Mouse (Mus musculus) C2C12 (cell line): Measurements from ENCODE around the gene Rcan2. TPM values are rescaled to one million over a fixed set of nuclear protein-coding genes. Genes with fewer than 3 reads are reported as not detected.
A peak's percentile ranks its signal among the peaks of the same experiment; 100 is the strongest.

Experiments used
- H3K27me3 ChIP-seq: one replicate; pipeline ENCODE4 v1.6.1; 2011; ENCODE audit not compliant: control insufficient read depth, insufficient read depth, insufficient read length
- H3K36me3 ChIP-seq: one replicate; pipeline ENCODE4 v1.6.1; 2011; ENCODE audit not compliant: control insufficient read depth, insufficient read depth
- H3K4me3 ChIP-seq: one replicate; pipeline ENCODE4 v1.5.1; 2011; ENCODE audit warnings: mild to moderate bottlenecking, control low read depth; ENCODE audit not compliant: poor library complexity, insufficient read depth, severe bottlenecking
- H3K79me2 ChIP-seq: one replicate; pipeline ENCODE4 v1.6.1; 2011; ENCODE audit not compliant: control insufficient read depth, insufficient read depth
- H3K79me3 ChIP-seq: one replicate; pipeline ENCODE4 v1.6.1; 2011; ENCODE audit warnings: low read depth, control low read depth
- H3ac ChIP-seq: one replicate; pipeline ENCODE3; 2011; ENCODE audit warnings: low read depth; ENCODE audit not compliant: control insufficient read depth, insufficient read length
- CEBPB ChIP-seq: IDR thresholded peaks from one replicate; pipeline ENCODE4 v1.6.1; 2011; ENCODE audit warnings: low read depth, mild to moderate bottlenecking, control low read depth, moderate library complexity
- CTCF ChIP-seq: IDR thresholded peaks from one replicate; pipeline ENCODE4 v1.5.1; 2011; ENCODE audit not compliant: control insufficient read depth, insufficient read depth, insufficient read length
- FOSL1 ChIP-seq: IDR thresholded peaks from one replicate; pipeline ENCODE4 v1.8.0; 2011; ENCODE audit warnings: mild to moderate bottlenecking, low read length; ENCODE audit not compliant: poor library complexity, insufficient read depth, severe bottlenecking
- MAX ChIP-seq: IDR thresholded peaks from one replicate; pipeline ENCODE4 v1.6.1; 2011; ENCODE audit warnings: mild to moderate bottlenecking, control low read depth
- MYOD1 ChIP-seq: IDR thresholded peaks from one replicate; pipeline ENCODE4 v1.6.1; 2011; ENCODE audit warnings: low read depth; ENCODE audit not compliant: control insufficient read depth, insufficient read length
- MYOG ChIP-seq: IDR thresholded peaks from one replicate; pipeline ENCODE4 v1.6.1; 2011; ENCODE audit not compliant: control insufficient read depth, insufficient read length; ENCODE audit errors: extremely low read depth
- USF1 ChIP-seq: IDR thresholded peaks from one replicate; pipeline ENCODE4 v1.6.1; 2011; ENCODE audit warnings: low read depth, mild to moderate bottlenecking, control low read depth, moderate library complexity
- polyA plus RNA-seq: library from polyadenylated mRNA; unstranded; fragments of >200 nt; fragmentation: generic; extraction: Trizol; gene quantifications from one replicate; pipeline ENCODE4 v1.2.1, GENCODE M21; 2012; ENCODE audit warnings: missing spikeins

The Rcan2 gene
- polyA plus RNA-seq, 1 experiment: 1.0 TPM

- Histone ChIP-seq H3K36me3 (no peaks in the 10 kb centered on the region), H3K27me3 (no peaks in the 10 kb centered on the region), H3ac (no peak overlapping the region), H3K4me3 (no peak overlapping the region), H3K79me3 (no peaks in the 10 kb centered on the region), H3K79me2 (no peaks in the 10 kb centered on the region)
- TF ChIP-seq CEBPB (peak; percentile 28), FOSL1 (no peak), MYOD1 (peak; percentile 68)
Measured at GRCm38 (mm10) chr17:43788222-43788621, 12.9 kb upstream of the Rcan2 start.

DNA sequence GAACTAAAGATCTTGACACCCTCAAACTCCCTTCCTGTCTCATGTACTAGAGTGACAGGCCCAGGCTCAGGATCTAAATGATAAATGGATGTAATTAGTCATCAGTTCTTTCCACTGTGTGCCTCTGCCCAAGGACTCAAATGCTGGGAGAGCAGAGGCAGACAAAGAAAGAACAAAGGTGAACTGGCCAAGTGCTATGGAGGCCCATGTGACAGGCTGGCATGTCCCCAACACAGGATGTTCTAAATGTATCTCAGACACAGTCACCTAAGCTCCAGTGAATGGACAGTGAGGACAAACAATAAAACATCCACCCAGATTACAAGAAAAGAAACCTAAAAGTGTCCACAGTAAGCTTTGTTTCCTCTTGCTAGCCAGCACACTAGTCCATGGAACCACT is 11.8 kb upstream of the Rcan2 start:
- H3K4me3 ChIP-seq: no peak overlapping the region
- H3K27me3 ChIP-seq: no peaks in the 10 kb centered on the region
- H3K79me3 ChIP-seq: no peaks in the 10 kb centered on the region
- no peaks in the 10 kb centered on the region for H3K36me3 ChIP-seq
- no peak overlapping the region for H3ac ChIP-seq
- no peaks in the 10 kb centered on the region for H3K79me2 ChIP-seq
- TF ChIP-seq FOSL1: no peak
- no peak for TF ChIP-seq MYOD1
- no peak for TF ChIP-seq MAX
- no peak for TF ChIP-seq CEBPB
- no peak for TF ChIP-seq USF1
- TF ChIP-seq MYOG: no peak
- TF ChIP-seq CTCF: no peak

DNA sequence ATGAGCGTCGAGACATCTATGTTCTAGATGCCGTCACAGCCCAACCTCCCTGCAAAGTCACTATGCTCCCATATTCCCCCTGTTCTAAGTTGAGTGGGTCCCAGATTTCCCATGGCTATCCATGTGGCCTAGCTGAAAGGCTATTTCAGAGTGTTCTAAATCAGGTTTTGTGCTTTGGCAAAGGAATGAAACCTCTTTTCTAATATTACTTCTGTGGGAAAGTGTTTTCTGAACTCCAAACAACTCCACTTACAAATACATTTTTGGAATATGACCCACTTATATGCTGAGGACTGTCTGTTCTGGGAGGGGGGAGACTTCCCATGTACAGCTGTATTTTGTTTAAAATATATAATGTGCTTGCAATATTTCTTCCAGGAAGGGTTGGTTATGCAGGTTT is 9.4 kb upstream of the Rcan2 start:
- Histone ChIP-seq H3K27me3 (no peaks in the 10 kb centered on the region), H3K79me3 (no peaks in the 10 kb centered on the region), H3K79me2 (no peaks in the 10 kb centered on the region), H3K36me3 (no peaks in the 10 kb centered on the region), H3ac (no peak overlapping the region), H3K4me3 (no peak overlapping the region)
- no peak for TF ChIP-seq FOSL1
- no peak for TF ChIP-seq MYOD1
- no peak for TF ChIP-seq USF1
- TF ChIP-seq CTCF: no peak
- TF ChIP-seq MAX: no peak
- TF ChIP-seq MYOG: no peak
- no peak for TF ChIP-seq CEBPB

DNA sequence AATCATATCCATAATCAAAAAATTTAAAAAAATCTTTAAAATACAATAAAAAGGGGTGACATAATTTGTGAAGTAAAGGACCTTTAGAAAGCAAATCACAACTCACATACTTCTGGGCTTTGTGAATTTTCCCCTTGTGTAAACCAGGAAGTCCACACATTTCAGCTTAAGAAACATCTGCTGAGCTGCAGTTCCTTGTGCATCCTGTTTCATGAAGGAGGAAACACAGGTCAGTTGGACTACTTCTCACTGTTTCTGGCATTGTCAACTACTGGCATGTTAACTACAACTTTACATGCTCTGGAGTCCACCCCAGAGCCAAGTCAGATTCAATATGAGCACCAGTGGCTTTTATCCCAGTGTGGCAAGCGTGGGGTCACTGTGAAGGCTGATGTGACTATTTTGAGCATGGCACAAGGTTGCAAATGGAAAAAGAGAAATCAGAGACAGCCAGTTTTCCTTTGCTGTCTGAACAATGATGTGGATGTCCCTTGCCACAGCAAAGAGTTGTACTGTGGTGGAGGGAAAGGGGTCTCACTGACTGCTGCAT is 6.3 kb upstream of the Rcan2 start:
- Histone ChIP-seq H3K27me3 (no peaks in the 10 kb centered on the region), H3K79me2 (no peaks in the 10 kb centered on the region), H3ac (no peak overlapping the region), H3K79me3 (no peaks in the 10 kb centered on the region), H3K36me3 (no peaks in the 10 kb centered on the region), H3K4me3 (no peak overlapping the region)
- TF ChIP-seq MAX (no peak), CTCF (no peak), MYOG (no peak), FOSL1 (no peak), USF1 (no peak), MYOD1 (no peak), CEBPB (no peak)

DNA sequence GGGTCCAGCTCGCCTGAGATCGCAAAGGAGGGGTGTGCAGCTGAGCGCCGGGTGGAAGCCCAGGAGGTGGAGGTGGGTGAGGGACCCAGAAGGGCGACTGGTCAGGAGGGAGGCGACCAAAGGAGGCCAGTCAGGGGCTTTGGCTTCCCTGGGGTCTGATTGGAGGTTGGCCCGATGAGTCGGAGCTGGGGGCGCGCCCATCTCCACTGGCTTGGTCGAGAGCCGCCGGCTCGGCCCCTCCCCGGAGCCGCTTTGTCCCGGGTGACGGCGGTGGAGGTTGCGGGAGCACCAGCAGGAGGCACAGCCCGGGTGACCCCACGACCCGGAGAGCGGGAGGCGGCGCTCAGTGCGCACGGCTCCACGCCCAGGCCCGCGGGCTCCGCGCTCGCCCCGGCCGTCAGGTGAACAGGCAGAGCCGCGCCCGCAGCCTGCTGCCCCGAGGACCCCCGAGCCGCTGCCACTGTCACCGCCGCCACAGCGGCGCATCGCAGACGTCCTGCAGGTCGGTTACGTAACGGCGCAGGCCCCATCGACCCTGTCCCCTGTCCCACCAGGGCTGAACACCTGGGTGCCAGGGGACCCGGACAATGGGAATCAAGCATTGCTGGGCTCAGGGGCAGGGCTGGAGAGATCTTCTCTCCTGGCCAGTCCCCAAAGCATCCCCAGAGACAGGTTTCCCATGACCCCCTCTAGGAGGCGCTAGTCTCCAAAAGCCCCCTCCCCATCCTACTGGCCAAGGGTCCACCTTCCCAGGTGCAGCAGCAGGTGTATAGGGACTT is 633 bp downstream of the Rcan2 start:
- TF ChIP-seq MYOD1: no peak
- no peaks in the 10 kb centered on the region for H3K36me3 ChIP-seq
- H3K79me3 ChIP-seq: no peaks in the 10 kb centered on the region
- no peaks in the 10 kb centered on the region for H3K79me2 ChIP-seq
- no peak overlapping the region for H3K4me3 ChIP-seq
- H3K27me3 ChIP-seq: peaks cover 3% of the 10 kb centered on the region
- peak overlapping the region; percentile 3 for H3ac ChIP-seq

- no peak overlapping the region for H3K4me3 ChIP-seq
- no peak for TF ChIP-seq FOSL1
- no peak for TF ChIP-seq CTCF
- no peak for TF ChIP-seq CEBPB
- TF ChIP-seq MAX: no peak
- TF ChIP-seq MYOG: no peak
- no peak for TF ChIP-seq MYOD1
- TF ChIP-seq USF1: no peak
- H3K36me3 ChIP-seq: no peaks in the 10 kb centered on the region
- H3K27me3 ChIP-seq: peaks cover 3% of the 10 kb centered on the region
- H3K79me3 ChIP-seq: no peaks in the 10 kb centered on the region
- H3K79me2 ChIP-seq: no peaks in the 10 kb centered on the region
- H3ac ChIP-seq: no peak overlapping the region
Measured at GRCm38 (mm10) chr17:43802414-43802813, 1.3 kb downstream of the Rcan2 start.
